Mouse (Mus musculus): ENCODE data around the gene Dnajb3. TPM values are rescaled to one million over a fixed set of nuclear protein-coding genes. Genes with fewer than 3 reads are reported as not detected.

Dnajb3 gene
- 10.2 and 12.8 TPM in 2 replicates for polyA plus RNA-seq (2011; ENCODE audit: insufficient read depth, insufficient read length, low replicate concordance, missing spikeins)

- Histone ChIP-seq H3K4me3 (replicated peaks; ENCODE audit: control insufficient read depth, low read depth, low read length) (peak within 1 kb of the TSS; percentile 65), H3K4me1 (ENCODE audit: control insufficient read depth, insufficient read depth, low read length) (no peaks in the 10 kb centered on the region; the same call in 1 of the 2 replicates), H3K27ac (ENCODE audit: control insufficient read depth, insufficient read depth, low read depth, low read length, poor library complexity) (peak within 1 kb of the TSS; percentile 81)
- peak; percentile 92; the same call in 1 of the 2 replicates for TF ChIP-seq POLR2A (IDR thresholded peaks at IDR 0.05; ENCODE audit: borderline replicate concordance, control insufficient read depth, low read depth, low read length)
- no peak for TF ChIP-seq CTCF (IDR thresholded peaks at IDR 0.05; ENCODE audit: control insufficient read depth, insufficient read depth, low read length)
- 25% methylated on average over 62 of the region's 62 CpGs for WGBS
Measured at GRCm38 (mm10) chr1:88205294-88205922, at the start of gene Dnajb3. Dnajb3 (minus strand) TSS chr1:88205782.

- no peak for TF ChIP-seq POLR2A (IDR thresholded peaks at IDR 0.05; ENCODE audit: borderline replicate concordance, control insufficient read depth, low read depth, low read length)
- TF ChIP-seq CTCF (IDR thresholded peaks at IDR 0.05; ENCODE audit: control insufficient read depth, insufficient read depth, low read length), result no peak
- WGBS, result 77% methylated on average over 12 of the region's 12 CpGs
Measured at GRCm38 (mm10) chr1:88254793-88255465, 49.3 kb upstream of the Dnajb3 start.

GRCm38 (mm10) chr1:88253540-88253939, 48.0 kb upstream of the Dnajb3 start:
- Histone ChIP-seq H3K4me3 (replicated peaks; ENCODE audit: control insufficient read depth, low read depth, low read length) (no peak overlapping the region), H3K4me1 (ENCODE audit: control insufficient read depth, insufficient read depth, low read length) (peaks cover 1% of the 10 kb centered on the region; the same call in 1 of the 2 replicates), H3K27ac (ENCODE audit: control insufficient read depth, insufficient read depth, low read depth, low read length, poor library complexity) (no peak overlapping the region)
- no peak for TF ChIP-seq CTCF (IDR thresholded peaks at IDR 0.05; ENCODE audit: control insufficient read depth, insufficient read depth, low read length)
- TF ChIP-seq POLR2A (IDR thresholded peaks at IDR 0.05; ENCODE audit: borderline replicate concordance, control insufficient read depth, low read depth, low read length), result no peak
- WGBS, result 63% methylated on average over 6 of the region's 6 CpGs

More at GRCm38 (mm10) chr1:88254793-88255465, 49.3 kb upstream of the Dnajb3 start:
- H3K4me1 ChIP-seq (ENCODE audit: control insufficient read depth, insufficient read depth, low read length), result peaks cover 9% of the 10 kb centered on the region
- no peak overlapping the region for H3K4me3 ChIP-seq (replicated peaks; ENCODE audit: control insufficient read depth, low read depth, low read length)
- no peak overlapping the region for H3K27ac ChIP-seq (ENCODE audit: control insufficient read depth, insufficient read depth, low read depth, low read length, poor library complexity)

- Histone ChIP-seq H3K4me3 (replicated peaks; ENCODE audit: control insufficient read depth, low read depth, low read length) (no peak overlapping the region), H3K4me1 (ENCODE audit: control insufficient read depth, insufficient read depth, low read length) (peaks cover 1% of the 10 kb centered on the region; the same call in 1 of the 2 replicates), H3K27ac (ENCODE audit: control insufficient read depth, insufficient read depth, low read depth, low read length, poor library complexity) (no peak overlapping the region)
- TF ChIP-seq POLR2A (IDR thresholded peaks at IDR 0.05; ENCODE audit: borderline replicate concordance, control insufficient read depth, low read depth, low read length) (no peak), CTCF (IDR thresholded peaks at IDR 0.05; ENCODE audit: control insufficient read depth, insufficient read depth, low read length) (no peak)
- WGBS, result 52% methylated on average over 8 of the region's 8 CpGs
Measured at GRCm38 (mm10) chr1:88253106-88253505, 47.5 kb upstream of the Dnajb3 start.

GRCm38 (mm10) chr1:88250023-88250422, 44.4 kb upstream of the Dnajb3 start:
- 75% methylated on average over 5 of the region's 5 CpGs for WGBS
- Histone ChIP-seq H3K4me1 (ENCODE audit: control insufficient read depth, insufficient read depth, low read length) (peaks cover 1% of the 10 kb centered on the region; the same call in 1 of the 2 replicates), H3K27ac (ENCODE audit: control insufficient read depth, insufficient read depth, low read depth, low read length, poor library complexity) (no peak overlapping the region), H3K4me3 (replicated peaks; ENCODE audit: control insufficient read depth, low read depth, low read length) (no peak overlapping the region)
- TF ChIP-seq CTCF (IDR thresholded peaks at IDR 0.05; ENCODE audit: control insufficient read depth, insufficient read depth, low read length), result no peak
- no peak for TF ChIP-seq POLR2A (IDR thresholded peaks at IDR 0.05; ENCODE audit: borderline replicate concordance, control insufficient read depth, low read depth, low read length)

- no peak overlapping the region for H3K4me3 ChIP-seq (replicated peaks; ENCODE audit: control insufficient read depth, low read depth, low read length)
- TF ChIP-seq CTCF (IDR thresholded peaks at IDR 0.05; ENCODE audit: control insufficient read depth, insufficient read depth, low read length) (no peak), POLR2A (IDR thresholded peaks at IDR 0.05; ENCODE audit: borderline replicate concordance, control insufficient read depth, low read depth, low read length) (no peak)
- peaks cover 1% of the 10 kb centered on the region; the same call in 1 of the 2 replicates for H3K4me1 ChIP-seq (ENCODE audit: control insufficient read depth, insufficient read depth, low read length)
- WGBS, result 74% methylated on average over 7 of the region's 7 CpGs
- no peak overlapping the region for H3K27ac ChIP-seq (ENCODE audit: control insufficient read depth, insufficient read depth, low read depth, low read length, poor library complexity)
Measured at GRCm38 (mm10) chr1:88249596-88249995, 44.0 kb upstream of the Dnajb3 start.

- WGBS, result 46% methylated on average over 4 of the region's 4 CpGs
- Histone ChIP-seq H3K4me3 (replicated peaks; ENCODE audit: control insufficient read depth, low read depth, low read length) (no peak overlapping the region), H3K27ac (ENCODE audit: control insufficient read depth, insufficient read depth, low read depth, low read length, poor library complexity) (no peak overlapping the region), H3K4me1 (ENCODE audit: control insufficient read depth, insufficient read depth, low read length) (peaks cover 1% of the 10 kb centered on the region; the same call in 1 of the 2 replicates)
- TF ChIP-seq POLR2A (IDR thresholded peaks at IDR 0.05; ENCODE audit: borderline replicate concordance, control insufficient read depth, low read depth, low read length) (no peak), CTCF (IDR thresholded peaks at IDR 0.05; ENCODE audit: control insufficient read depth, insufficient read depth, low read length) (no peak)
Measured at GRCm38 (mm10) chr1:88248658-88249057, 43.1 kb upstream of the Dnajb3 start.

GRCm38 (mm10) chr1:88247660-88248059, 42.1 kb upstream of the Dnajb3 start:
- H3K4me1 ChIP-seq (ENCODE audit: control insufficient read depth, insufficient read depth, low read length), result 0 out of 2 replicates have a peak, but pooled peaks cover 1% of the 10 kb centered on the region
- 51% methylated on average over 2 of the region's 2 CpGs for WGBS
- no peak overlapping the region for H3K4me3 ChIP-seq (replicated peaks; ENCODE audit: control insufficient read depth, low read depth, low read length)
- H3K27ac ChIP-seq (ENCODE audit: control insufficient read depth, insufficient read depth, low read depth, low read length, poor library complexity), result no peak overlapping the region
- TF ChIP-seq CTCF (IDR thresholded peaks at IDR 0.05; ENCODE audit: control insufficient read depth, insufficient read depth, low read length), result no peak
- TF ChIP-seq POLR2A (IDR thresholded peaks at IDR 0.05; ENCODE audit: borderline replicate concordance, control insufficient read depth, low read depth, low read length), result no peak
